Mouse (Mus musculus) c-Kit-positive CD71-positive TER-119-positive erythroid progenitor cells, embryonic 14.5 days (primary cell): ENCODE measurements around the gene Ccdc92b.

ENCODE experiments used
- DNase-seq: peaks from one replicate; pipeline ENCODE4 v3.0.0-alpha.2; 2013; ENCODE audit warnings: low spot score

The Ccdc92b gene

DNA sequence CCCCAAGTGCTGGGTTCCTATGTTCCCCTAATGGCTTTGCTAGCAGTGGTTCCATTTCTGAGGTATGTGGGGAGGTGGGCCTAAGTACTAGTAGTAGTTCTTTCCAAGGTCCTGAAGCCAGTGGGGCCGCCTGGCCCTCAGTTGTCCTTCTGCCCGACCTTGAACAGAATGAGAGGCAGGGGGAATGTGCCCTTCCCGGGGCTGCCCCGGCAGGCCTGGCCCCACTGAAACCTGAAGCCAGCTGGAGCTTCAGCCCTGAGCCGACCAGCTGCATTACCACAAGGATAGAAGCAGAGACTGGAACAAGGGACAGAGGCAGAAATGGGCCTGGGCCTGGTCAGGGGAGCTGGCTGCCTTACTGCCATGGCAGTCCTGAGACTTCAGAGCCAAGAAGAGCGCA, 34.0 kb downstream of the Ccdc92b start:
- DNase-seq: no peak

DNA sequence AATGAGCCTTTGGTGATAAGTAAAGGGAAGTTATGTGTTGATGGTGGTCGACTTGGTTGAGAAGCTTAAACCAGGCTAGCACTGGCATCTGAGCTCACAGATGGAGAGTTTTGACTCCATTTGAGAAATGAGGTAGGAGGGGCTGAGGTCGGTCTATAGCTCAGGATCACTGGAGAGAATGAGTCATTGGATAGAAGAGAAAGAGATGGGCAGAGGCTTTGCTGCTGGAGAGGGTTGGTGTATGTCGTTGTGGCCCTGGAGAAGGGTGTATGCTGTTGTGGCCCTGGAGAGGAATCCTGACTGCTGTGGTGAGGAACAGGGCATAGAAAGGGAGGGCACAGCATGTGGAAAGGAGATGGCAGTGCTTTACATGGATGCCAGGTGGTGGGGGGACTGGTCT, 36.5 kb downstream of the Ccdc92b start:
- no peak for DNase-seq

DNA sequence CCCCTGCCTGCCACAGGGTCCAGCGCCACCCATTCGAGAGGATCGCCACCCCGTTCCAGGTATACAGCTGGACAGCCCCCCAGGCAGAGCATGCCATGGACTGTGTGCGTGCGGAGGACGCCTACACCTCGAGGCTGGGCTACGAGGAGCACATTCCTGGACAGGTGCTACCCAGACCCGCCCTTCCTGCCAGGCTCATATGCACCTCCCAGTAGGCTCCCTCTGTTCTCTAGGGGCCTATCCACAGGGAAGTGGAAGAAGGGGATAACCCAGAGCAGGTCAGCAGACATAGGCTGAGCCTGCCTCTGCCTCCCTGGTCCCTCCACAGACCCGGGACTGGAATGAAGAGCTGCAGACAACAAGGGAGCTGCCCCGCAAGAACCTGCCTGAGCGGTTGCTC, 40.9 kb downstream of the Ccdc92b start:
- DNase-seq: no peak

DNA sequence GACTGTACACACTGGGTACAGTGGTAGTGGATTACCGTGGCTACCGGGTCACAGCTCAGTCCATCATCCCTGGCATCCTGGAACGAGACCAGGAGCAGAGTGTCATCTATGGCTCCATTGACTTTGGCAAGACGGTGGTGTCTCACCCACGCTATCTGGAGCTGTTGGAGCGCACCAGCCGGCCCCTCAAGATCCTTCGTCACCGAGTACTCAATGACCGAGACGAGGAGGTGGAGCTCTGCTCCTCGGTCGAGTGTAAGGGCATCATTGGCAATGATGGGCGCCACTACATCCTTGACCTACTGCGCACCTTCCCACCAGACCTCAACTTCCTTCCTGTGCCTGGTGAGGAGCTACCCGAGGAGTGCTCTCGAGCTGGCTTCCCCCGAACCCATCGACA, 42.2 kb downstream of the Ccdc92b start:
- no peak for DNase-seq

DNA sequence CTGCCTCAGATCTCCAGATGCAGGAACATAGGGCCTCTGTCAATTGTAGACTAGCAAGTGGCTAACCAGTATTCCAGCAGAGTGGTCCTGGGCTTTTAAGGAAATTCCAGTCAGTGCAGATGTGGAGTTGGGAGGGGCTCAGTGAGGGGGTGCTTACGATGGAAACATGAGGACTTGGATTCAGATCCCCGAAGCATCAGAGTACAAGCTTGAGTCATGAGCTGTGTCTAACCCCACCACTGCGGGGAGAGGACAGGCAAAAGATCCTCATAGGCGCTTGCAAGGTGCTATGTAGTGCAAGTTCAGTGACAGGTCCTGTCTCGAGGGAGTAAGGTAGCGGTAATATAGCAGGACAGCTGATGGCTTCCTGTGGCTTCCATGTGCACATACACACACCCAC, 42.8 kb downstream of the Ccdc92b start:
- DNase-seq: no peak

DNA sequence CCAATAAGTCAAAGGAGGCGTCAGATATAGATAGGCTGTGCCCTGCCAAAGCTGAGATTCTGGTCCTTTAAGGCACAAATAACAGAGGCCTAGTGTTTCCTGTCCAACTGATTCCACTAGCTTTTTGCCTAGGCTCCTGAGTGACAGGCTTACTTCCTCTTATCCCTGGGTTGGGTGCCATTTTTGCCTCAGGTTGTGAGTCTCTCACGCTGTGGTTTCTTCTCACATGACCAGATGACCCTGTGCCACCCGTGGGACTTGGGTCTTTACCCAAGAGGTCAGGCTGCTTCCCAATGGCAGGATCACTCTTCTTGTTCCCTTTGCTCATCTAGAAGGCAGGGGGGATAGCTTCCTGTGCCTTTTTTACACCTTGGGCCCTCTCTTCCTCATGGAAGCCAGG, 44.9 kb downstream of the Ccdc92b start:
- no peak for DNase-seq

DNA sequence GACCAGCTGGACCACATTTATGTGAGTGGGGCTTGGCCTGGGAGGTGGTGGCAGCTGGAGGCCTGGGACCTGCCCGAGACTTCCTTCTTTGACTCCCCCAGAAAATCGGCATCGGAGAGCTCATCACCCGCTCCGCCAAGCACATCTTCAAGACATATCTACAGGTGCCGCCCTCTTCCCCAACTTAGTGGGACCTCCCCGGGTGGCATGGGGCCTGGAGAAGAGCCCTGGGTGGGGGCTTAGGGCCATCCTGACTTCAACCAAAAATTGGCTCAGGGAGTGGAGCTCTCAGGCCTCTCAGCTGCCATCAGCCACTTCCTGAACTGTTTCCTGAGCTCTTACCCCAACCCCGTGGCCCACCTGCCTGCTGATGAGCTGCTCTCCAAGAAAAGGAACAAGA, 45.5 kb downstream of the Ccdc92b start:
- DNase-seq: no peak

DNA sequence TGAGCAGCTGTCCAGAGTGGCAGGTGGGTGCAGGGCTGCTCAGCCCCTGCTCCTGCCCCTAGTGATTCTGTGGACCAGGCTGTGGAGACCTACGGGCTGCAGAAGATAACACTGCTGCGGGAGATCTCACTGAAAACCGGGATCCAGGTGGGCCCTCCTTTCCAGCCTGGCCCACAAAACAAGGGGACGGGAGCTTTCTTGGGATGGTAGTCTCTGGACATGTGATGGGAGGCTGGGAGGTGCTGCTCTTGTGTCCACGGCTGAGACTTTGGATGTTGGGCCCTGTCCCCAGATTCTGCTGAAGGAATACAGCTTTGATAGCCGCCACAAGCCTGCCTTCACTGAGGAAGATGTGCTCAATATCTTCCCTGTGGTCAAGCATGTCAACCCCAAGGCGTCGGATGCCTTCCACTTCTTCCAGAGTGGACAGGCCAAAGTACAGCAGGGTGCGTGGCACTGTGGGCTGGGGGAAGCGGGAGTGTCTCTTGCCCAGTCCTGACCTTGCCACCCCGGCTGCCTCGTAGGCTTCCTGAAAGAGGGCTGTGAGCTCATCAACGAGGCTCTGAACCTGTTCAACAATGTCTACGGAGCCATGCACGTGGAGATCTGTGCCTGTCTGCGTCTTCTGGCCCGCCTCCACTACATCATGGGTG, 46.4 kb downstream of the Ccdc92b start:
- no peak for DNase-seq

DNA sequence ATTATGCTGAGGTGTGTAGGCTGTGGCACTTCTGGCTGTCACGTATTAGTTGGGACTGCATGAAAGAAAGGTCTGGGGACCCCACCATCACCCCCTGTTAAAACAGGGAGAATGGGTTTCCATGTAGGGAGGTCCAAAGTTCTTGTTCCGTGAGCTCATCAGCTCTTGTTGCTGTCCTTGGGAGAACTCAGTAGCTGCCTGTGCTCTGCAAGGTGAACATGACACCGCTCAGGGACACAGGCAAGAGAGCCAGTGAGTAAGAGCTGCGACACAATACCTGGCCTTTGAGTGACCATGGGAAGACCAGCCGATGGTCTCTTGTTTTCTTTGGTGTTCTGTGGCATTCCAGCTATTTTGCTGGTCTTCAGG, 46.9 kb downstream of the Ccdc92b start:
- DNase-seq: no peak

DNA sequence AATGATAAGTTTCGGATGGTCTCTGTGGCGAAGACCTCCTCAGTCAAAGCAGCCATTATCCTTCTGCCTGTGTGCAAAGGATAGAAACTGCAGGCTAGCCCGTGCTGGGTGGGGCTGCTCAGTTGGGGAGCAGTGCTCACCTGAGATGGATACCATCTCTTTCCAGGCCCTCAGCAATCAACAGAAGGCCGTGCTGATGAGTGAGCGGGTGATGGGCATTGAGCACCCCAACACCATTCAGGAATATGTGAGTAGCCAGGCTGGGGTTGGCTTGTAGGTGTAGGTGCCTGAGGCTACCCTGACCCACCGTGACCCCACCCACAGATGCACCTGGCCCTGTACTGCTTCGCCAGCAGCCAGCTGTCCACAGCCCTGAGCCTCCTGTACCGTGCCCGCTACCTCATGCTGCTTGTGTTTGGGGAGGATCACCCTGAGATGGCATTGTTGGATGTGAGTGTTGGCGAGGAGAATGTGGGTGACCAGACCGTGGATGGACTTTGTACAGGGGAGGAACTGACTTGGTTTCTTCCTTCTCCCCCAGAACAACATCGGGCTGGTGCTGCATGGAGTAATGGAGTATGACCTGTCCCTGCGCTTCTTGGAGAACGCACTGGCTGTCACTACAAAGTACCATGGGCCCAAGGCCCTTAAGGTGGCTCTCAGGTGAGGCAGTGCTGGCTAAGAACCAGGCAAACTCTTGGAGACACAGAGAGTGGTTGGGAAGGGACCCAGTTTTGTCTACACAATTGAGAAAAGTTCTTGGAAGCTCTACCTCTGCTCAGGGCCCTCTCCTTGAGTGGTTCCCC, 47.6 kb downstream of the Ccdc92b start:
- no peak for DNase-seq

DNA sequence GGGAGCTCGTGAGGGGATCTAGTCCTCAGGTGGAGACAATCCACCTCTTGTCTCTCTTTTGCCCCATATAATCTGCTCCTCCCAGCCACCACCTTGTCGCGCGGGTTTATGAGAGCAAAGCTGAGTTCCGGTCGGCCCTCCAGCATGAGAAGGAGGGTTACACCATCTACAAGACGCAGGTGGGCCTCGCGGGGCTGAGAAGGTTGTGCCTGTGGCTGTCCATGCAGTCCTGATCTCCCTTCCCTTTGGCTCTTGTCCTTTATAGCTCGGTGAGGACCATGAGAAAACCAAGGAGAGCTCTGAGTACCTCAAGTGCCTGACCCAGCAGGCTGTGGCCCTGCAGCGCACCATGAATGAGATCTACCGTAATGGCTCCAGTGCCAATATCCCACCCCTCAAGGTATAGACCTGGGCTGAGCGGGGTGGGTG, 48.2 kb downstream of the Ccdc92b start:
- no peak for DNase-seq

DNA sequence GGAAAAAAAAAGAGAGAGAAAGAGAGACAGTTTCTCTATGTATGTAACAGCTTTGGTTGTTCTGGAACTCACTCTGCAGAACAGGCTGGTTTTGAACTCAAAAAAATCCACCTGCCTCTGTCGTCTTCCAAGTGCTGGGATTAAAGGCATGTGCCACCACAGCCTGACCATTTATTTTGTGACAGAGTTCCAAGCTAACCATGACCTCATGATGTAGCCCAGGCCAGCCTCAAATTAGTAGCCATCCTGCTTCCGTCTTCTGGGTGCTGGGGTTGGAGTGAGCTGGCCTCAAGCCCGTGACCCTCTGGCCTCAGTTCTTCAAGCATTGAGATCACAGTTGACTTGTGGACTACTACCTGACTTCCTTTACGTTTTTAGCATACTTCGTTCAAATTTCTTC, 49.1 kb downstream of the Ccdc92b start:
- no peak for DNase-seq

DNA sequence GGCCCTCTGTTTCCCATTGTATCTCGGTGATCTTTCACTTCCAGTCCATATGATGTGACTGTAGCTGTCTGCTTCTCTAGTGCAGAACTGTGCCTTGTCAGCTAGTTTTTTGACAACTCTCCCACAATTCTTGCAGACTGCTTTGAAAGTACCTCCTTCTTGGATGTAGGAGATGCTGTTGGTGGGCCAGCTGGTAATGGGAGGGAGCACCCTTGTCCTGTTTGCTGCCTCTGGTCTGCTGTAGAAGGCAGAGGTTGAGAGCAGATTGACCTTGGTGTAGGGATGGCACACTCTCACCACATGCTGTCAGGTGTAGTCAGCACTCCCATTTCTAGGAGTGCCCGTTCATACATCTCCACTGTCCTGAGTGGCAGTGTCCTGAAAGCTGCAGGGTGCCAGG, 49.6 kb downstream of the Ccdc92b start:
- no peak for DNase-seq

DNA sequence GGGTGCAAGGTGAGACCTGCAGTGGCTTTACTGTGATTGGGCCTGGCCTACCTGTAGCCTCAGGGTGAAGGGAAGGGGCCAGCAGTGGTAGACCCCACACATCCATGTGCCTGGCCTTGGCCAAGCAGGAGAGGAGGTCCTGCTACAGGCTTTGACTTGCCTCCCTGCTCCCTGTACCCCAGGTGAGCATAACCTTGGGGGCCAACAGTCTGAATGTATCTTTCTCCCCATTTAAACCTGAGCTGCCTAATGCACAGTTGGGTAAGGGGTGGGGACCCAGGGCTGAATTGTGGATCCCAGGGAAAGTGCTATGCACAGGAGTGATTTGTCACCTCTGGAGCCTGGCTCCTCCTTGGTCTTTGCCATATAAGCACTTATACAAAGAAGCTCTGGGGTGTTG, 50.7 kb downstream of the Ccdc92b start:
- no peak for DNase-seq

DNA sequence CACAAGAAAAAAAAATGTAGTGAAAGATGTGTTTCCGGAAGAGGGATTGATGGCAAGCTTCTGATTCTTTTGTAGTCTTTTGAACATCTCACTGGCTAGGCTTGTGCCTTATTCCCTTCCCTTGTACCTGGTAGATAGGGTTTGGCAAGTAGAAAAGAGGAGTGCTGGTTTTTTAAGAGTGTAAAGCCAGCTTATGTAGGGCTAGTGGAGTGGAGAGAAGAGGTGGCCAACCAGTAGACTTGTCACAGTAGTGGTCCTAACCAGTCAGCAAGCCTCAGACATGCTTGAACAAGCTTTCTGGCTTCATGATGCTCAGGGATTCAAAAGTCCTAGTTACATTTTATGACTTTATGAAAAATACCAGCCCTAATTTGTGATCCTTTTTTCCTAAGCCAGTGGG, 51.6 kb downstream of the Ccdc92b start:
- DNase-seq: no peak

DNA sequence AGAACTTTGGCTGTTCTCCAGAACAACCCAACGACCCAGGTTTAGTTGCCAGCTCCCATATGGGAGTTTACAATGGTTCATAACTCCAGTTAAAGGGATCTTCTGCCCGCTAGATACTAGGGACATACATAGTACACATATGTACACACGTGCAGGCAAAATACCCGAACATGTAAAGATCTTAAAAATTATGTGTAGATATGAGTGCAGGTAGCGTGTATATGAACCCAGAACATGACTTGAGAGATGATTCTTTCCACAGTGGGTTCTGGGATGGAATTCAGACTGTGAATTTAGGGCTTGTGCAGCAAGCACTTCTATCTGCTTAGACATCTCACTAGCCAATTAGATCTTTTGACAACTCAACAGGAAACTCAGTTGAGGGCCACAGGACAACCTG, 52.4 kb downstream of the Ccdc92b start:
- DNase-seq: no peak

DNA sequence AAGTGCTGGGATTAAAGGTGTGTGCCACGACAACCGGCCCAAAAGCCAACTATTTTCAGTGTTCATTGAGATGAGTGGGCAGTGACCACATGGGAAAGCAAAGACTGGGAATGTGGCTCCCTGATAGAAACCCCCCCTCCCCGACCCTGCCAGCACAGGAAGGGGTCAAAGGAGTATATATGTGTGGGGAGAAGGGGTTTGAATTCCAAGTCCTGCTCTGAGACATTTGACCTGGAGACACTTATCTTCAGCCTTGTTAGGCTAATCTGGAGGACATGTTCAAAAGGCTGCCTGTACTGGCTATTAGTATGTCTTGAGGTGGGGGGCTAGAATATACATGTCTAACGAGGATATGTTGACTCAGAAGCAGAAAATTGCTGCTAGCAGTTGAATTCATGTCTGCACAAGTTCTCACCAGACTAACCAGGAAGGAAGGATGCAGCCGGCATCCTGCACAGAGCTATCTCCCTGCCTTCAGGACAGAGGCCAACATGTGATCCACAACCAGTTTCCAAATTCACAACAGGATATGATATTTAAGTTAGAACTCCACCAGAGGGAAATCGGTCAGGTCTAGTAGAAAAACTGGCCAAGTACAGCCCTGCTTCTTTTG, 53.6 kb downstream of the Ccdc92b start:
- no peak for DNase-seq

DNA sequence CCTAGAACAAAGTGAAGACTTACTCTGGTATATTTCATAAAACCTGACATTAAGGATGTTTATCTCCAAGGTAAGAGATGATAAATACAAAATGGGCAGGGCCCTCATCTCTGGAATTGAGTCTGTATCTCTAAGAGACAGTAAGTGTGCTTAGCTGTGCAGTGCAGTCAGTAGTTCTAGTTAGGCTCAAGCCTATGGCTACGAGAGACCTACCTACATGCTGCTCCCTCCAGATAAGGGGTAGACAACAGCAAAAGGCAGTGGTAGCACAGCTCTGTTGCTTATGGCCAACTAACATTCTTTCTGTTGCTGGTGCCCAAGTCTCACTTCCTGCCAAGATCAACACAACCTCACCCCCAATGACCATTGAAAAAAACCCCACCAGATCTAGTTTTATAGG, 54.2 kb downstream of the Ccdc92b start:
- DNase-seq: peak; percentile 66

DNA sequence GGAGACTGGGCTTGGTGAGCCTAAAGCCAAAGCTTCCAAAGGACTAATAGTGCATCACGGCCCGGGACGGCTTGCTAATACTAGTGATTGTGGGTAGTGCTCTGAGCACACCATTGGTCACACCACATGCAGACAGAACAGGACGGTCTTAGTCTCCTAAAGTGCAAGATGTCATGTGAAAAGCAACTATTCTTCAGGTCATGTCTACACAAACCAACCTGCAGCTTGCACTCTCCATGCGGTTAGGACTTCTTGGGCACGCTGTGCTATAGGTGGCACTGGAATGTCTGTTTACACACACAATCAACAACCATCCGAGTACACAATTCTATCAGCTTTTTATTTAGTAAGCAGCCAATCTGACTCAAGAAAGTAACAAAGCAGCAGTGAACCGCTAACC, 55.3 kb downstream of the Ccdc92b start:
- no peak for DNase-seq

DNA sequence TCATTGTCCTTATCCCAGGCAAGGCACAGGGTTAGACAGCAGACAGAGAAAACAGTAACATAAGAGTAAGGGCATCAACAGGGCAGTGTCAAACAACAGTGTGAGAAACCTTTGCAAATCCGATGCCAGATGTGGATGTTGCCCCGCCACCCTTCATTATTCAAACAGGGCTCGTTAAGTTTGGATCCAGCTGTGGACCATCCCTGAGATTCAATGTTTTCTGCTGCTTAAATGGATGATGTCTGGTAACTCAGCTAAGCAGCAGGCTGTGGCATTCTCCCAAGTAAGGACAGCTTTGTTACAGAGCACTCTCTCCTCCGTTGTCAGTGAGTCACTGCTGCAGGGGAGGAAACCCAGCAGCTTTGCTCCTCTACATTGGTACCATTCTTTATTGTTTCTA, 55.8 kb downstream of the Ccdc92b start:
- no peak for DNase-seq
